In the genomic region with DNA sequence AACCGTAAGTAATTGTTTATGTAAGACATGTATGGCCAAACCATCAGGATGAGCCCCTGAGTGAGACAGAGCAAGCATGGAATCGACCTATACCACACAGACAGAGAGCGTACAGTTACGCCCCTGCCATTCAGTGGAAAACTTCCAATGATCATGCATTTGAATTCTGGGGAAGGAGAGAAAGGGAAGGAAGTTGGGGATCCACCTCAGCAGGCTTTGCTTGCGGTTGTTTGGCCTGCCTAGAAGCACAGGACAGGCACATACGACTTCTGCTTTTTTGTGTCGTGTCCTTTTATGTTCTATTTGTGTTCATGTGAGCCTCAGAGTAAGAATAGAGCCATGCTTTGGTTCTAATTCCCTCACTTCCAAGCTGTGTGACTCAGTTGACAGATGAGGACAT, we compare ENCODE assay signal across 23 mouse cellular contexts.
DNase-seq lines count a peak whose midpoint lies in the region; ATAC-seq and TF ChIP-seq lines count a peak whose summit lies in the region.
"Had no signal": no experiment of that assay in that cellular context is flagged by ENCODE, and none has a peak within 500 bp of the region (broad histone marks: within the 10 kb centered on the region; RNA-seq: fewer than 3 reads in every experiment).

No protein-coding gene starts in this region.

- H3K9ac ChIP-seq in liver, embryonic 16.5 days (ENCODE audit: low read depth, low read length) = no peak overlapping the region
- H3K9ac ChIP-seq in liver, embryonic 12.5 days = no peak overlapping the region
- no peak overlapping the region for H3K9ac ChIP-seq in forebrain, embryonic 16.5 days (replicated peaks; ENCODE audit: low read depth, low read length)
- H3K9ac ChIP-seq: embryonic facial prominence, embryonic 12.5 days; hindbrain, embryonic 13.5 days; liver, embryonic 15.5 days had no signal

- no peak for TF ChIP-seq POLR2A in bone marrow macrophage, adult 2 months (IDR thresholded peaks at IDR 0.05; ENCODE audit: borderline replicate concordance, low read depth, low read length)

- TF ChIP-seq CTCF in bone marrow macrophage, adult 2 months (IDR thresholded peaks at IDR 0.05; ENCODE audit: low read depth, low read length) = no peak

- ATAC-seq in liver, embryonic 16.5 days (ENCODE audit: low read depth) = 0 out of 2 replicates have a peak, but pooled peaks have one; percentile 24
- no peak for ATAC-seq in liver, embryonic 12.5 days
- peak; percentile 78 for ATAC-seq in neutrophil, adult 5-6 weeks (ENCODE audit: extremely low read depth, insufficient number of reproducible peaks, low FRiP score, poor library complexity, severe bottlenecking)
- ATAC-seq in forebrain, embryonic 16.5 days = no peak
- ATAC-seq: forebrain, embryonic 14.5 days; intestine, embryonic 16.5 days; Patski had no signal

- no peak overlapping the region for H3K4me3 ChIP-seq in liver, embryonic 16.5 days (ENCODE audit: low read depth, low read length)
- no peak overlapping the region for H3K4me3 ChIP-seq in liver, embryonic 12.5 days
- H3K4me3 ChIP-seq in bone marrow macrophage, adult 2 months (ENCODE audit: insufficient read depth, low read length) = no peak overlapping the region
- H3K4me3 ChIP-seq in macrophage (ENCODE audit: inconsistent target) = no peak overlapping the region
- H3K4me3 ChIP-seq in forebrain, embryonic 16.5 days (replicated peaks; ENCODE audit: low read length) = no peak overlapping the region
- H3K4me3 ChIP-seq: embryonic facial prominence, embryonic 12.5 days; erythroblast, embryonic 14.5 days; hindbrain, embryonic 13.5 days; limb, embryonic 10.5 days; liver, embryonic 15.5 days had no signal

- H3K27ac ChIP-seq in liver, embryonic 16.5 days (ENCODE audit: low read length) = no peak overlapping the region
- no peak overlapping the region for H3K27ac ChIP-seq in liver, embryonic 12.5 days
- peak overlapping the region; percentile 80 for H3K27ac ChIP-seq in bone marrow macrophage, adult 2 months (ENCODE audit: insufficient read depth, low read depth, low read length)
- peak overlapping the region; percentile 46 for H3K27ac ChIP-seq in macrophage
- no peak overlapping the region for H3K27ac ChIP-seq in forebrain, embryonic 16.5 days (ENCODE audit: low read length)
- H3K27ac ChIP-seq: embryonic facial prominence, embryonic 12.5 days; hindbrain, embryonic 13.5 days; limb, embryonic 10.5 days; liver, embryonic 15.5 days had no signal

- H3K79me2 ChIP-seq in macrophage (ENCODE audit: inconsistent target) = no peaks in the 10 kb centered on the region

- DNase-seq in urinary bladder, postnatal 36 days (ENCODE audit: low spot score in 2 of 2) = no peak
- DNase-seq in adrenal gland, adult 18-20 months (ENCODE audit: low spot score in 2 of 2) = no peak
- DNase-seq: adrenal gland, postnatal 25 days; cerebellum, adult 9-10 months; gastrocnemius, postnatal 14 days; kidney, postnatal 36 days; lung, postnatal 36 days; midbrain, embryonic 14.5 days; thymus, postnatal 36 days had no signal

- no peaks in the 10 kb centered on the region for H3K36me3 ChIP-seq in liver, embryonic 16.5 days (ENCODE audit: control insufficient read depth, insufficient read depth)
- H3K36me3 ChIP-seq in liver, embryonic 12.5 days = no peaks in the 10 kb centered on the region
- H3K36me3 ChIP-seq in macrophage (ENCODE audit: inconsistent target) = no peaks in the 10 kb centered on the region
- H3K36me3 ChIP-seq in forebrain, embryonic 16.5 days (ENCODE audit: control insufficient read depth, insufficient read depth) = no peaks in the 10 kb centered on the region
- H3K36me3 ChIP-seq: embryonic facial prominence, embryonic 12.5 days; hindbrain, embryonic 13.5 days; limb, embryonic 10.5 days; liver, embryonic 15.5 days had no signal

- no peaks in the 10 kb centered on the region for H3K9me3 ChIP-seq in liver, embryonic 16.5 days (replicated peaks; ENCODE audit: control insufficient read depth, low read length)
- H3K9me3 ChIP-seq in liver, embryonic 12.5 days (replicated peaks) = no peaks in the 10 kb centered on the region
- no peaks in the 10 kb centered on the region for H3K9me3 ChIP-seq in forebrain, embryonic 16.5 days (ENCODE audit: control insufficient read depth, low read length)
- H3K9me3 ChIP-seq: embryonic facial prominence, embryonic 12.5 days; hindbrain, embryonic 13.5 days; limb, embryonic 10.5 days; liver, embryonic 15.5 days had no signal

- no peaks in the 10 kb centered on the region for H3K4me1 ChIP-seq in liver, embryonic 16.5 days (ENCODE audit: control insufficient read depth, low read depth, low read length)
- H3K4me1 ChIP-seq in liver, embryonic 12.5 days = no peaks in the 10 kb centered on the region
- peaks cover 36% of the 10 kb centered on the region for H3K4me1 ChIP-seq in bone marrow macrophage, adult 2 months (ENCODE audit: control insufficient read depth, insufficient read depth, low read length)
- 0 out of 2 replicates have a peak, but pooled peaks cover 1% of the 10 kb centered on the region for H3K4me1 ChIP-seq in forebrain, embryonic 16.5 days (replicated peaks; ENCODE audit: control insufficient read depth, insufficient read depth, low read length)
- H3K4me1 ChIP-seq: limb, embryonic 10.5 days; liver, embryonic 15.5 days had no signal

- 19% methylated on average over 7 of the region's 7 CpGs for WGBS in liver, embryonic 16.5 days (ENCODE audit: insufficient replicate concordance)
- 21% methylated on average over 7 of the region's 7 CpGs for WGBS in liver, embryonic 12.5 days (ENCODE audit: insufficient replicate concordance)
- 1% methylated on average over 7 of the region's 7 CpGs for WGBS in macrophage (ENCODE audit: missing documents)
- WGBS in forebrain, embryonic 16.5 days = 91% methylated on average over 7 of the region's 7 CpGs

- peak overlapping the region; percentile 13; the same call in 1 of the 2 replicates for H3K4me2 ChIP-seq in liver, embryonic 16.5 days (ENCODE audit: low read depth, low read length)
- no peak overlapping the region for H3K4me2 ChIP-seq in liver, embryonic 12.5 days
- H3K4me2 ChIP-seq in forebrain, embryonic 16.5 days (ENCODE audit: low read length) = no peak overlapping the region
- H3K4me2 ChIP-seq: embryonic facial prominence, embryonic 12.5 days; hindbrain, embryonic 13.5 days; liver, embryonic 15.5 days had no signal

- no peaks in the 10 kb centered on the region for H3K27me3 ChIP-seq in liver, embryonic 16.5 days (ENCODE audit: control insufficient read depth, insufficient read depth, low read depth, low read length)
- no peaks in the 10 kb centered on the region for H3K27me3 ChIP-seq in liver, embryonic 12.5 days (replicated peaks)
- H3K27me3 ChIP-seq in forebrain, embryonic 16.5 days (replicated peaks; ENCODE audit: control insufficient read depth, insufficient read depth, low read length) = no peaks in the 10 kb centered on the region
- H3K27me3 ChIP-seq: embryonic facial prominence, embryonic 12.5 days; hindbrain, embryonic 13.5 days; liver, embryonic 15.5 days had no signal

Comparison
In these comparisons a context has a peak if more than half of its experiments do, and no peak if none do; other contexts are left out.
1. ATAC-seq: peak in liver, embryonic 16.5 days (single experiment) and neutrophil, adult 5-6 weeks (single experiment); none in liver, embryonic 12.5 days (single experiment) and forebrain, embryonic 16.5 days (single experiment).
2. H3K27ac ChIP-seq: peak in bone marrow macrophage, adult 2 months (single experiment) and macrophage (single experiment); none in liver, embryonic 16.5 days (single experiment), liver, embryonic 12.5 days (single experiment) and forebrain, embryonic 16.5 days (single experiment).